Mouse (Mus musculus) MEL (cell line): ENCODE measurements around the gene Dhx58.

Experiments used
- CTCF ChIP-seq, 3 experiments: IDR thresholded peaks in 2 of 3; conservative IDR thresholded peaks in 1 of 3; 2 replicates each; pipeline ENCODE4 v1.5.1; 2011 to 2012; ENCODE audit warnings: low read length in 3 of 3, low read depth in 2 of 3, mild to moderate bottlenecking in 2 of 3, improper control_type of control experiment in 1 of 3, inconsistent platforms in 1 of 3, mixed read lengths in 1 of 3, moderate library complexity in 1 of 3; ENCODE audit not compliant: control insufficient read depth in 1 of 3, insufficient read depth in 1 of 3, poor library complexity in 1 of 3, severe bottlenecking in 1 of 3
- E2F4 ChIP-seq: IDR thresholded peaks from 2 replicates; pipeline ENCODE4 v1.6.1; 2011; ENCODE audit warnings: low read depth, low read length, improper control_type of control experiment, borderline replicate concordance
- EP300 ChIP-seq, 2 experiments: IDR thresholded peaks; 2 replicates each; pipeline ENCODE4 v1.6.1; 2011; ENCODE audit warnings: improper control_type of control experiment in 2 of 2, low read length in 2 of 2, low read depth in 1 of 2, mild to moderate bottlenecking in 1 of 2
- HCFC1 ChIP-seq: IDR thresholded peaks from 2 replicates; pipeline ENCODE4 v1.6.1; 2012; ENCODE audit warnings: low read depth, mild to moderate bottlenecking, inconsistent platforms, low read length, improper control_type of control experiment, moderate library complexity
- MEF2A ChIP-seq: IDR thresholded peaks from 2 replicates; pipeline ENCODE4 v1.6.1; 2014; ENCODE audit warnings: low read depth, mild to moderate bottlenecking, inconsistent platforms, low read length, improper control_type of control experiment; ENCODE audit not compliant: poor library complexity, insufficient replicate concordance, severe bottlenecking; ENCODE audit errors: extremely low read depth
- POLR2A ChIP-seq, 2 experiments: IDR thresholded peaks; 2 replicates each; pipeline ENCODE4 v1.6.1; 2011 to 2012; ENCODE audit warnings: low read length in 2 of 2, mild to moderate bottlenecking in 2 of 2, control low read depth in 1 of 2, improper control_type of control experiment in 1 of 2, low read depth in 1 of 2, moderate library complexity in 1 of 2; ENCODE audit not compliant: control insufficient read depth in 1 of 2, insufficient read depth in 1 of 2, poor library complexity in 1 of 2
- POLR2AphosphoS5 ChIP-seq: IDR thresholded peaks from 2 replicates; pipeline ENCODE4 v1.6.1; 2012; ENCODE audit warnings: low read depth, borderline replicate concordance, mild to moderate bottlenecking, inconsistent platforms, low read length, moderate library complexity, mixed read lengths
- RCOR1 ChIP-seq: IDR thresholded peaks from 2 replicates; pipeline ENCODE4 v1.6.1; 2012; ENCODE audit warnings: low read depth, mild to moderate bottlenecking, inconsistent platforms, low read length, improper control_type of control experiment
- SMC3 ChIP-seq: IDR thresholded peaks from 2 replicates; pipeline ENCODE4 v1.6.1; 2011; ENCODE audit warnings: low read depth, low read length, improper control_type of control experiment
- UBTF ChIP-seq: IDR thresholded peaks from 2 replicates; pipeline ENCODE4 v1.6.1; 2012; ENCODE audit warnings: low read depth, mild to moderate bottlenecking, inconsistent platforms, low read length, improper control_type of control experiment, moderate library complexity, borderline replicate concordance; ENCODE audit not compliant: insufficient read depth
- ZNF384 ChIP-seq: IDR thresholded peaks from 2 replicates; pipeline ENCODE4 v1.6.1; 2012; ENCODE audit warnings: low read depth, mild to moderate bottlenecking, inconsistent platforms, low read length, improper control_type of control experiment

GRCm38 (mm10) chr11:100722493-100723028, 18.5 kb upstream of the Dhx58 start:
- TF ChIP-seq EP300 (IDR thresholded peaks at IDR 0.05; ENCODE audit: low read depth in 1 of 2, low read length in 2 of 2) (no peak), SMC3 (no peak), ZNF384 (no peak), CTCF (IDR thresholded peaks at IDR 0.05 in 2 of 3, conservative IDR thresholded peaks at IDR 0.05 in 1 of 3; ENCODE audit: control insufficient read depth in 1 of 3, insufficient read depth in 1 of 3, low read depth in 2 of 3, low read length in 3 of 3, poor library complexity in 1 of 3, severe bottlenecking in 1 of 3) (no peak), MEF2A (no peak), E2F4 (no peak), POLR2A (IDR thresholded peaks at IDR 0.05; ENCODE audit: control insufficient read depth in 1 of 2, insufficient read depth in 1 of 2, low read depth in 1 of 2, low read length in 2 of 2, poor library complexity in 1 of 2) (no peak), POLR2AphosphoS5 (no peak; the same call in 1 of the 2 replicates), UBTF (no peak), RCOR1 (no peak), HCFC1 (no peak)
